Mouse (Mus musculus): Measurements from ENCODE around the gene Rabac1.

Rabac1 gene

DNA sequence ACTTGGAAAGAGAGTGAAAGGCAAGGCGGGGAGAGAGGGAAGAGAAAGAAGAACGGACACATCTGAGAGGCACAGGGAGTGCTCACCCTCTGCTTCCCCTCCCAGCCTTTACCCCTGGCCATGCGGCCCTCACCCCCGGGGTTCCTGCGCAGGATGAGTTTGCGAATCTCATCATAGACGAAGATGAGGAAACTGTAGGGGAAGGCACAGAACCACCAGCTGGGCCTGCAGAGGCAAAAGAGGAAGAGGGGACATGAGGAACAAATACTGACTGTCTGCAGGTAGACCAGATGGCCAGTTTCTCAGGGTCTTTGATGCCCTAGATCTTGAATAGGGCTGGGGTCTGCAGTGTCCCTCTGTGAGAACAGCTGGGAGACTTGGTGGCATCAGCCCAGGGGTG is 6.2 kb upstream of the Rabac1 start:
- no peak for DNase-seq

DNA sequence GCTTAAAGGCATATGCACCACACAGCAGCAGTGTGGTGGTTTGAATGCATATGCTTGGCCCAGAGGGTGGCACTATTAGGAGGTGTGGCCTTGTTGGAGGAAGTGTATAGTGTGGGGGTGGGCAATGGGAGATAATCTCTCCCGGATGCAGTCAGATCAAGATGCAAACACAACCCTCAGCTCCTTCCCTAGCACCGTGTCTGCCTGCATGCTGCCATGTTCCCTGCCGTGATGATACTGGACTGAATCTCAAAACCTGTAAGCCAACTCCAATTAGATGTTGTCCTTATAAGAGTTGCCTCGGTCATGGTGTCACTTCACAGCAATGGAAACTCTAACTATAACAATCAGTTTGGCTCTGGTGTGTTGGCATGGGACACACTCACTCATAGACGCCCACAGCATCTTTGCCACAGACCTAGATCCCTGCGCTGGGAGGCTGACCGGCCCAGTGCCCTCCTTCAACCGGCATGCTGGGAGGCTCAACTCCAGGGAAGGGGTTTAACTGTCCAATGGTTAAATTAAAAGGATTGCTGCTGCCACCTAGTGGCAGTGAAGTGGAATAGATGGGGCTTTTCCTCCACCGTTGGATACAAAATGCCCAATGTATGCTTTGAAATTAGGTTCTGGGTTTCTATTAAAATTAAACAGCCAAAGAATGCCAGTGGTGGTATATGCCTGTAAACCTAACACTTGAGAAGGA is 2.5 kb upstream of the Rabac1 start:
- peak in 1 of 2 experiments; percentile 38 for DNase-seq

DNA sequence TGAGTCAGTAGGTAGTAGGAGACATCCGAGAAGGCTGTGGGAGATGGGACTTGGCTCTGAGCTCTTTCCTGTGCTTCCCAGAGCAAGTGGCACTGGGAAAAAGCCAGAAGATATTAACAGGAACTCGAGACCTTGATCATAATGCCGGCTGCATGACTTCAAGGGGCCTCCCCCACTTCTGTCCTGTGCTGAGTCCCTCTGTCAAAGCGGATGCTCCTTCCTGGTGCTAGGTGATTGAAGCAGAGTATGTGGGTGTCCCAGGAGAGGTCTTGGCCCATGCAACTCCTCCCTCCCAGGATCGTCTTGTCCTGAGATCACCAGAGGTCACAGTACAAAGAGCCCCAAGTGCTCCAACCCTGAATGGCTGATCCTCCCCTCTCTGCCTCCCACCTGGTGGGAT is 1.3 kb upstream of the Rabac1 start:
- no peak for DNase-seq

DNA sequence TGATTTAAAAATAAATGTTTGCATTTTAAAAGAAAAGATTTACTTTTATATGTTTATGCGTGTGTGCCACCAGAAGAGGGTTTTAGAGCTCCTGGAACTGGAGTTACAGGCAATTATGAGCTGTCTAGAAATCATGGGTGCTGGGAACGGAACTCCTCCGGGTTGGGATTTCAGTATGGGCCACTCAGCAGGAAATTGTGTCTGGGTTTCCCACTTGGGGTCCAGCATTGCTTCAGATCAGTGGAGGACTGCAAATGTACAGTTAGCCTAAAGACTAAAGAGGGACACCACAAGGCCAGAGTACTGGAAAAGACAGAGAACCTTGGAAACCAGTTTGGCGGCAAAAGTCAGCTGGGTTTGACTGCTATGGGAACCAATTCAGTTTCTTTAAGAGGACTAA is 654 bp upstream of the Rabac1 start:
- DNase-seq: no peak

DNA sequence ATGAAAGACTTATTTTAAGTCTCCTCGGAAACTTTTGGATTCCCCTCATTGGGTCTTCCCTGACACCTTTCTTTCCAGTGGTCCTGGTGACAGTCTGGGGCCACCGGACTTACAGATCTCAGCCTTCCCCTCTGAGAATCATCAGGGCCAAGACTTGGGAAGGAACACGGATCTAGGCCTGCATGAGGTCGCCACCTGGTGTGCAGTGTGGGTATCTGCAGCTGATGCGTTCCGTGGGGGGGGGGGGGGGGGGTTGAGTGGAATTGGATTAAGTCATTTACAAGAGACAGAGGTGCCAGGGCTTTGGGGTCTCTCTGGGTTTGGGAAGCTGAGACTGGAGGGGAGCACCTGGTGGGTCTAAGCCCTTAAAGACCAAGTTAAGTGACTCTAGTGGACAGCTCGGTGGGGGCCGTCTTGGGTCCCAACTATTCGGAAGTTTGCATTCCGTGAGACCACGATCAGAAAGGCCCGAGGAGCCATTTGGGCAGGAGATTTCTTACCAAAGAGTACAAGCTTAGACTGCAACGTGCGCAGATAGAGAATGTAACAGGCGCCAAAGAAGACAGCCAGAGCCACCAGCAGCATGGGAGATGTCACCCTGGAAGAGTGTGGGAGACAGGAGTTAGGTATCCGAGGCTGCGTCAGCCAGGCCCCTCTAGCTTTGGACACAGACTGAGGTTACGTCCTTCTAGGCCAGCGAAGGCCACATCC is 1.1 kb downstream of the Rabac1 start:
- no peak for DNase-seq

DNA sequence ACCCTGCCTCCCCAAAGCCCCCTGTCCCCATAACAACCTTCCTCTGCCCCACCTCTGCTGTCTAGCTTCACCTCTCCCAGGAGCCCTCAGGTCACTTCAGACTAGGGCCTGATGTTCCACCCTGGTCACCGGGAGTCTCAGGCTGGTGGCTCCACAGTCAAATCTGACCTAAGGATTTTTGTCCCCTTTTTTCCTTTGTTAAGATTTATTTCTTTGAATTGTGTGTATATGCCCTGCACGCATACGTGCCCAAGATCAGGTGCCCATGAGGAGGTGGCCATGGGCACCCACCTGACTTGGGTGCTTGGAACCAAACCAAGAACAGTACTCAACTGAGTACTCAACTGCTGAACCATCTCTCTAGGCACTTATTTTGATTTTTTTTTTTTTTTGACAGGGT is 2.2 kb downstream of the Rabac1 start:
- DNase-seq: no peak

DNA sequence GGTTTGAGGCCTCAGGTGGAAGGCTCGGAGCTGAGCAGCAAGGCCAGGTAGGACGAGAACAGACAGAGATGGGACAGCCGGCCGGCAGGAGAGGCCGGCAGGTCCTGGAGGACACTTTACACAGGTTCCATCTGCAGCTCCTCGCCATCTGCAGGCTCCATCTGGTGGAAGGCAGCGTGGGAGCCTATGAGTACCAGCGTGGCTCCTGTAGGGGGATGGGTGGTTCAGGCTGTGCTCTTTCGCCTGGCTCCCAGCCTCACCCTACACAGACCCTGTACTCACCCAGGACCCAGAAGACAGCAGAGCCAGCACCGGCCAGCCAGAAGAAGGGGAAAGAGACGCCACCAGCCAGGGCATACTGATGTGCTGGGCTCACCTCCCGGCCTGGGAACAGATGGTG is 2.7 kb downstream of the Rabac1 start:
- no peak for DNase-seq

DNA sequence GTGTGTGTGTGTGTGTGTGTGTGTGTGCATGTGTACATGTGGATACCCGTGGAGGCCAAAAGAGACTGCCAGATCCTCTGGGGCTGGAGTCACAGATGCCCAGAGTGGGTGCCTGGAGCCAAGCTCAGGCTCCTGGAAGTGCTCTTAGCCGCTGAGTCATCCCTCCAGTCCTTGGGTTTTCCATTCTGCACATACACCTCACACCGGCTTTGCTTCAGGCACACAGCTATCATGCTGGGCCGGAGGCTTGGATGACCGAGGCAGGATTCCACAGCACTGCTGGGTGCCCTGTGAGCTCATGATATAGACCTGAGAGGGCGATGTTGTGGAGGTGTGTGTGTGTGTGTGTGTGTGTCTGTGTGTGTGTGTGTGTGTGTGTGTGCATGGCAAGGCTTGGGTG is 4.1 kb downstream of the Rabac1 start:
- DNase-seq: no peak

DNA sequence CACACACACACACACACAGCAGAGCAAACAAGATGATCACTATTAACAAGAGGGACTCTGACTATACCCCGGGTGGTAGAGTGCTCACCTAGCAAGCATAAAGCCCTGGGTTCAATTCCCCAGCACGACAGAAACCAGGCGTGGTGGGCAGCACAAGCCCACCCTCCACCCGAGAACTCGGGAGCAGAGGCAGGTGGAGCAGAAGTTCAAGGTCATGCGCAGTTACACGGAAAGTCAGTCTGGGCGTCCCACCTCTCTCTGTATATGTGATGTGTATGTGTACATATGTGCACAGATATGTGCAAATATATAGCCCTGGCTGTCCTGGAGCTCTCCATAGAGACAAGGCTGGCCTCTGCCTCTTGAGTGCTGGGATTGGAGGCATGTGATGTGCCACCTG is 4.6 kb downstream of the Rabac1 start:
- no peak for DNase-seq

DNA sequence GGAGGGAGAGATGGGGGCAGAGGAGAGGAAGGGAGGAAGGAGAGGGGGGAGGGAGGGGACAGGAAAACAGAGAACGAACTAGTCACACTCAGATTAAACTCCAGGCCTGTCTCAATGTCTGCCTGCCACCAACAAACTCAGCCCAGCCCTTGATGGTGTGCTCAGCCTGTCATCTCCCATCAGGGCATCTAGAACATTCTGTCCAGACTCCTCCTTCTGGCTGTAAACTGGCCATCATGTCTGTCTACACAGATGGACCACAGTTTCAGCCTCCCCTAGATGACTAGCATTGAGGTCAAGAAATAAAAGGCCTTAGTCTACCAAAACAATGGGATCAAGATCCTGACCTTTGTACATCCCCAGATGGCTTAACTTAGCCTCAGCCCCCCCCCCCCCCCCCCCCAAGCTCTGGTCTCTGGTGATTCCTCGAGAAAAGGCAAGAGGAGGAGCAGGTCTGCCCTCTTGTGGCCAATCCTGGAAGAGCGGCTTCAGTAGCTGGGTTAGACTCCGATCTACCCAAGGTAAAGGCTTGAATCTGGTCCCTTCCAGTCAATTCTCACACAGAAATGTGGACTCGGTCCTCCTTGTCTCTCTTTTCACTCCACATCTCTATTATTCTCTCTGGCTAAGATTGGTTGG is 7.5 kb downstream of the Rabac1 start:
- peak; percentile 69 to 86 for DNase-seq

DNA sequence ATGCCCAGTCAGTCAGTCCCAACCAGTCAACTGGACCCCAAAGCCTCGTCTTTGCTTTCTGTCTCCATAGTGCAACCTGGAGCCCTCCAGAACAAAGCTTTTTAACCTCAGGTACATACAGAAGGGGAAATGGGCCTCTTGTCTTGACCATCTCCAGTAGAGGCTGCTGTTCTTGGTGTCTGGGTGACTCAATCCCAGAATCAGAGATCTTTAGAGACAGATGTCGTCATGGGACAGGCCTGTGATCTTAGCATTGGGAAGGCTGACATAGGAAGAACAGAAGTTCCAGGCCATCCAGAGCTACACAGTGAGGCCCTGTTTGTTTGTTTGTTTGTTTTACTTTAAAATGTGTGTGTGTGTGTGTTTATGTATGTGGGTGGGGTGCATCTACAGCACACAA is 8.3 kb downstream of the Rabac1 start:
- DNase-seq: no peak

DNA sequence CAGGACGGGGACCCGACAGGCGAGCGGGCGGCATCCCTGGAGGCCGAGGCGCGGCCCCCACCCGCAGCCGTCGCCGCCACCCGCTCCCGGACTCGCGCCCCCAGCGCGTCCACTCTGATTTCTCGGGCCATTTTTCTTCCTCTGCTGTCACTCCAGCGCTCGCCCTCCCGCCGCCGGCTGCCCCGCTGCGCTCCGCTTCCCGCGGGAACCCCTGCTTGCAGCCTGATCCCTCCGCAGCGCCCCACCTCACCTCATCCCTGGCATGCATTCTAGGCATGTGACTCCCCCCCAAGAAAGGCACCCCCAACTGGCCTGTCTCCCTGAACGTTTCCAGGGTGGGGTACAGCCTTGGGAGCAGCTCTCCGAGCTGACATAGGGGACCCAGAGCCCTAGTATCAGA is 17.3 kb downstream of the Rabac1 start:
- DNase-seq: no peak

DNA sequence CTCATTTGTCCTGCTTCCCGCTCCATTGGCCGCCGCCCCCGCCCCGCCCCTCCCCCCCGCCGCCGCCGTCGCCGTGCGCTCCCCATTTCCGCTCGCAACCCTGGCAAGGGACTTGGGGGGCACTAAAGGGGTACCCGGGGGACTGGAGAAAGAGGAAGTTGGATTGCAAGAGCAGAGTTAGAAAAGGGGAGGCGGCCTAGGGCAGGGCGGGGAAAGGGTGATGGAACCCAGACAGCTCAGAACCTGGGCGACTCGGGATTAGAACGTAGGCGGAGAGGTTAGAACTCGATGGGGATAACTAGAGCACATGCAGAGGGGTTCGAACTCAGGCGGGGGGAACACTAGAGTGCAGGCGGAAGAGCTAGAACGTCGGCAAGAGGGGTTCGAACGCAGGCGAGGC is 18.1 kb downstream of the Rabac1 start:
- peak; percentile 43 to 59 for DNase-seq

DNA sequence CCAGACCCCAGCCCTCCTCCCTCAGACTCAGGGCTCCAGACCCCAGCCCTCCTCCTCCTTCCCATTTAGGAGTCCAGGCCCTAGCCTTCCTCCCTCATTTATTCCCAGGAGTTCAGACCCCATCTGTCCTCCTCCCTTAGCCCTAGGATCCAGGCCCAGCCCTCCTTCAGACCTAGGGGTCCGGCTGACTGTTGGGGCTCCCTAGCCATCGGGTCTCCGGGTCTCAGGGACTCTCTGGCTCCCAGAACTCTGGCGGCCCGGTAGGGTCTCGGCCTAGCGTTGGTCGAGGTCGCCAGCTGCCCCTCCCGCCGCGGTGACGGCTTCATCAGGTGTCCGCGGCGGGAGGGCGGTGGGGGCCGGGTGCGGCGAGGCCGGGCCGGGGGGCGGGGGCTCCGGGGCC is 18.6 kb downstream of the Rabac1 start:
- DNase-seq: no peak

DNA sequence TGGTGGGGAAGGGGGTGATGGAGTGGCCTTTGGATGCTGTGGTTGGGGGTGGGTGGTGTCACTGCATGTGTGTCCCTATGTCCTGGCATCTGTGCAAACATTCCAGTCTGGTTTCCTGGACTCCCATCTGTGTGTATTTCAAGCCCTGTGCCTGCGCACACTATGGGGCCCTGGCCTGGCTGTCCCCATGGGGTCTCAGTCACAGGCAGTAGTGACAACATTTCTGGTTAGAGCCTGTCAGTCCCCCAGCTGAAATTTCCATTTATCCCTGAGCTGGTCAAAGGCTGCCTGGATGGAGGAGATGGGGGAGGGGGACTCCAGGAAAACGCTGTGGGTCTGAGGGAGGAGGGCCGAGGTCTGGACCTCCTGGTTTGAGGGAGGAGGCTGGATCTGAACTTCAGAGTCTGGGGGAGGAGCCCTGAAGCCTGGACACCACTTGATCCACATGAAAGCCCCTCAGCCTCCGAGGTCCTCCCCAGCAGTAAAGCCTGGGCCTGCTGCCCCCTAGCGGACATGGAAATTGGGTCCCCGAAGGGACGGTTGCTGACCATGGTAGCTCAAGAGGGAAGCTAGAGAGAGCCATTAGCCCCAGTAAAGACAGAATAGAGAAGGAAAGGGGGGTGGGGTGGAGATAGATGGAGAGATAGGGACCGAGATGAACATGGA is 22.5 kb downstream of the Rabac1 start:
- DNase-seq: peak; percentile 65 to 85

DNA sequence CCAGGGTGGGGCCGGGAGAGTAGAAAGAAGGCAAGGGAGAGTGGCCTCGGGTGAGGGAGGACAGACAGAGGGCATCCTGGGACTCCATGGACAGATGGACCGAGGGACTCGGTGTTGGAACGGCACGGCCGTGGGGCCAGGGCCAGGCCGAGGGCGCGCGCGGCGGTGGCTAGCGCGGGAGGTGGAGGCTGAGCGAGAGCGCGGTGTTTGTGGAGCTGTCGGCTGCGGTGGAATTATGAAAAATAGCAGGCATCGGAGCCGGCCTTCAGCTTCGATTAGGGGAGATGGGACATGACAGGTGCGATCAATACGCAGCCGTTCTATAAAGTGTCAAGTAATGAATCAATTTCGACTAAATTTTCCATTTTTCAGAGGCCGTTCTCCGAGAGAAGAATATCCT is 23.8 kb downstream of the Rabac1 start:
- no peak for DNase-seq

DNA sequence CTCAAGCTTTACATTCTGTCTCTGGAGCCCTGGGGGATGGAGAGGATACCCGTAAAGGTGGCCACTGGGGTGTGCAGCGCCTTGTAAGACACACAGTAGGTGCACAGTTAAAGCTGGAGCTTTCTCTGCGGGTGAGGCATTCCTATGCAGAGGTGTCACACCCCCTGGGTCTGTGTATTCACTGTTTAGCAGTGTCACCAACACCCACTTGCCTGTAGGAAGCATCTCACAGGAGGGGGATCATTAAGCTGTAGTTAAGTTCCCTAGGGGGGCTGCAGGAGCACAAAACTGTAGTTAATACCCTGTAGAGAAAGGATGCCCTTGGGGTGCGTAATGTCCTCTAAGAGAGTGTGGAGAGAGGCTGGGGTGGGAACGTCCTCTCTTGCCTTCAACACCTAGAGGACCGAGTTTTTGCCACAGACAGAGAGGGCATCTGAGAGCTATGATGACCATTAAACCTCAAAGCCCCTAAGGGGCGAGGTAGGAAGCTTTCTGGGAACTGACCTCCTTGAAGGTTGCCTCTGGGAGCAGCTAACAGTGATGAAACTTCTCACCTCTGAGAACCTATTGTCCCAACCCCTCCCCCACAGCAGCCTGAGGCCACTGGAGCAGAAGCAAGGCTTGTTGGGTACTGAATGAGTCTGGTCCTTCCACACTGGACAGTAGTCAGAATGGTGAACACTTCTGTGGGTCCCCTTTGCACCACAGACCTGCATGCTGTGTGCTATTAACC is 25.1 kb downstream of the Rabac1 start:
- DNase-seq: no peak

DNA sequence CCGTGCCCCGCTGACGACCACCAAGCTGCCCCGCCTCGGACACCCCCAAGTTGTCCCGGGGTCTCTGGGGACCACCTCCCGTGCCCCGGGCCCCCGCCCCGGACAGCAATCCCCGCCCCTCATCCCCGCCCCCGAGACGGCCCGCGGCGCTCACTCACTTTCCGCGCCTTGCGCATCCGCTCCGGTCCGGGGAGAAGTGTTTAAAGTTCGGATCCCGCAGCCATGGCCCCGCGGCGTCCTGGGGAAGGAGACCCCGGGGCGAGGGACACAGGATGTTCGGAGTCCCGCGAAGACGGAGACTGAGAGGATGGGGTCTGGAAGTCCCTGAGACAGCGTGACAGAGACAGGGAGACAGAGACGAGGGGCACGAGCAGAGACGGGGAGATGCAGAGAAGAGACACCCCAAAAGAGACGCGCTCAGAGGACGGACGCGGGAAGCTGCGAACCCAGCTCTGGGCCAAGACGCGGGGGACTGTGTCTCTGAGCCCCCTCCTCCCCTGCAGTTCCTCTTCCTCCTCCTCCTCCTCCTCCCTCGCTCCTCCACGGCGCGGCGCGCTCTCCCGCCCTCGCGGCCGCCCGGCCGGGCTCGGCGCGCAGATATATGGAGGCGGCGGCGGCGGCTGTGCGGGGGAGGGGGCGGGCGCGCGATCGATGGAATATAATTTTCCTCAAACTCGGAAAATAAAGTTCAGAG is 28.1 kb downstream of the Rabac1 start, which contains the start of gene Gm4881:
Gene Gm4881, minus strand, starts transcription at position 238 of the 694 bp plus-strand sequence.
- no peak for DNase-seq

DNA sequence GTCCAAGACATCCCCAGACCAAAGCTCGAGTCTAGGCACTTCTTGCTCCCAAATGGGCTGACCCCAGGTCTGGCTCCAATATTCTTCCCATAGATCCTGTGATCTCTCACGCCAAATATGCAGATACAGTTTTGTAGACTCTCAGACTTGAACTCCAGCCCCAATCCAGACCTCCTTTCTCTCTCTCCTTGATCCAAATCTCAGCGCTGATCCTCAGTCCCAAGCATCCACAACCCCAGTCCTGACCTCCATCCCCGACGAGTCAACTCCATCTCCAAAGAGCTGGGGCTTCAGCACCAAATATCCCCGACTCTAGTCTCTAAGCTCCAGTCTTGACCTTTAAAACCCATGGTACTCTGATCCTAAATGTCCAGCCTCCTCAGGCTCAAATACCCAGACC is 28.9 kb downstream of the Rabac1 start:
- no peak for DNase-seq

DNA sequence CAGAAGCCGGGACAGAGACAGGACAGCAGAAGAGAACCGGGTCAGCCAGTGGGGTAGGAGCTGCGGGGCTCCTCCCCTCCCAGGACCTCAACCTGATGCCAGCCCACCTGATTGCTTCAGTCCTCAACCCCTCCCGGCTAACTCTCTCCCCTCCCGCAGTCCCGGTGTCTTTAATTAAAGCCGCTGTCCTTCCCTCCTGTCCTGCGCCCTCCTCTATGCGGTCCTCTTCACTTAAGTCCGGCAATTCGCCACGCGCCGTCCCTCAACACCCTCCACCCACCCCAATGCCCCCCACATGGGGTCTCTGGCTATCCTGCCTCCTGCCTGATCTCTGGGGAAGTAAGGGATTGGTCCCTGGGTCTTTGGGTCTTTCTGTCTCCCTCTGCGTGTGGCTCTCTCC is 40.9 kb downstream of the Rabac1 start:
- no peak for DNase-seq

DNA sequence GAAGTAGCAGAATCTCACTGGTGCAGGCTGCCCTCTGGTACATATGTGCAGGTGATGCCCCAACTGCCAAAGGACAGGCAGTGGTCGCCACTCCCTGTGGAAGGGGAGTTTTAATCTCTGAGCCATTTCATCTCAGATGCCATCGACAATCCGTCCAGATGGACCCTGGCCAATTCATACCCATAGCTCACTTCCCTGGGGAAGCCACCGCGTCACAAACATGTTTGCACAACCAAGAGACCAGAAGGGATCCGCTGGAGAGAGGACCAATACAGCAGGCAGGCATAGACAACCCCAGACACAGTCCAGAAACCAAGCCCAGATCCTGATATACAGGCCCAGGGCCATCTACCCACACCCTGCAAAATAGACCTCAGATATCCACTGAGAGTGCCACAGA is 42.1 kb downstream of the Rabac1 start:
- DNase-seq: no peak

Data from spleen, adult 18-20 months (tissue).